Mouse (Mus musculus): ENCODE measurements at regions not wholly inside any gene's neighbourhood (a gene's known extent, or its start where the extent isn't known, plus 50 kb on each side); places are given as distances from the start of the nearest gene placed in this dataset.

DNA sequence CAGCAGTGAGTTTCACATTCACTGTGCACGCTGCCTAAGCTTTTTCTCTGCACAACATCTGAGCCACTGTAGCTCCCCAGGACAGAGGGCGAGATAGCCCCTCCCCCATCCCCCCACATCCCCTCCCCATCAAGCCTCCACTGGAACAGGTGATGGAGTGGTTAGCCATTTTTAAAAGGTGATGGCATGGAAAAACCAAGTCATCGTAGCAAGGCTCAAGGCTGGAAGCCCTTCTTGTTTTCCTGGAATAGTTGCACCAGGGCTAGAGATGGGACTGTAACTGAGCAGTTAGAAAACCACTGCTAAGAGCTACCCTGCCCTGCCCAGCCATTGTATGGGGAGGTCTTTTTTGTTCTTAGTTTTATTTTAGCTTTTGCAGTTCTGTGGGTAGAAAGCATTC, 209.1 kb upstream of the Rreb1 start:
- DNase-seq (ENCODE audit: low spot score) (no peak), ATAC-seq (ENCODE audit: low FRiP score, low TSS enrichment) (no peak)
- H3K27me3 ChIP-seq (ENCODE audit: control insufficient read depth, insufficient read depth, low read length): no peaks in the 10 kb centered on the region
- TF ChIP-seq EP300 (optimal IDR thresholded peaks at IDR 0.05) (no peak), CTCF (IDR thresholded peaks at IDR 0.05; ENCODE audit: low read depth) (no peak)
- no peak overlapping the region for H3K27ac ChIP-seq (replicated peaks)
- H3K4me1 ChIP-seq (replicated peaks; ENCODE audit: control insufficient read depth, insufficient read depth): no peaks in the 10 kb centered on the region
- no peaks in the 10 kb centered on the region for H3K9me3 ChIP-seq (ENCODE audit: control insufficient read depth, low read length)
- H3K4me3 ChIP-seq (ENCODE audit: low read depth, low read length): no peak overlapping the region
- H3K9ac ChIP-seq (ENCODE audit: low read length): no peak overlapping the region
- 69% methylated on average over 3 of the region's 3 CpGs for WGBS
- no peaks in the 10 kb centered on the region for H3K36me3 ChIP-seq (ENCODE audit: control insufficient read depth, insufficient read depth, low read length)
- H3K4me2 ChIP-seq (replicated peaks; ENCODE audit: low read depth): no peak overlapping the region

DNA sequence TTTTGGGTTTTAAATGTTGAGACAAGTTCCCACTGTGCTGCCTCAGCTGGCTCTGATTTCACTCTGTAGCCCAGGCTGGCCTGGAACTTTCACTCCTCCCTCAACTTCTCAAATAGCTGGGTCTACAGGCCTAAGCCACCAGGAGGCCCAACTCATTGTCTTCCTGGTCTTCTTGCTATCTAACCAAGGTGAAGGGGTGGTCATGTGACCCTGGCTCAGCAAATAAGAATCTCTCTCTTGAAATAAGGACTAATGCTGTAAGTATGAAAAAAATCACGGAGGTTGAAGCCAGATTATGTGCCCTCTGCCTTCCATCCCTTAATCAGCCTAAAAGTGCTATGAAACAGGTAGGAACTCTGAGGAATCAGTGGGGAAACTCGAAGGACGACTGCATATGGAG, 208.7 kb upstream of the Rreb1 start:
- H3K27me3 ChIP-seq (ENCODE audit: control insufficient read depth, insufficient read depth, low read length): no peaks in the 10 kb centered on the region
- no peak for TF ChIP-seq EP300 (optimal IDR thresholded peaks at IDR 0.05)
- no peak for TF ChIP-seq CTCF (IDR thresholded peaks at IDR 0.05; ENCODE audit: low read depth)
- DNase-seq (ENCODE audit: low spot score) (no peak), ATAC-seq (ENCODE audit: low FRiP score, low TSS enrichment) (no peak)
- no peaks in the 10 kb centered on the region for H3K9me3 ChIP-seq (ENCODE audit: control insufficient read depth, low read length)
- 91% methylated on average over 3 of the region's 3 CpGs for WGBS
- no peak overlapping the region for H3K4me3 ChIP-seq (ENCODE audit: low read depth, low read length)
- H3K27ac ChIP-seq (replicated peaks): no peak overlapping the region
- no peaks in the 10 kb centered on the region for H3K36me3 ChIP-seq (ENCODE audit: control insufficient read depth, insufficient read depth, low read length)
- no peaks in the 10 kb centered on the region for H3K4me1 ChIP-seq (replicated peaks; ENCODE audit: control insufficient read depth, insufficient read depth)
- no peak overlapping the region for H3K9ac ChIP-seq (ENCODE audit: low read length)
- no peak overlapping the region for H3K4me2 ChIP-seq (replicated peaks; ENCODE audit: low read depth)

DNA sequence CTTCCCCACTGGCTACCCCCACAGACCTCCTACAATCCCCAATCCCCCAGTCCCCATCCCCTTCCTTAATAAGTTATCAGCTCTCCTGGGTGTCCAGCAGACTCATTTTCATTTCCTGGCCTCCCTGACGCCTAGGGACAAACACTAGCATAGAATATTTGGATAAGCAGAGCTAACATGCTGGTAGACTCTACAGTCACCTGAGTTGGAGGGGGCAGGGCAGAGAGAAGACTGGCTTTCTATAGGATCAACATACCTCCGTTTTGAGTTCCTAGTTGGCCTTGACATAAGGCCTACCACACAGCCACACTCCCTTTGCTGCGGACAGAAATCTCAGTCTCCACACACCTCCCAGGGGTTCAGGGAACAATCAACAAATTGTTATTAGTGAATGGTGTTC, 205.2 kb upstream of the Rreb1 start:
- H3K9ac ChIP-seq (ENCODE audit: low read length): no peak overlapping the region
- no peak overlapping the region for H3K4me3 ChIP-seq (ENCODE audit: low read depth, low read length)
- H3K27ac ChIP-seq (replicated peaks): no peak overlapping the region
- peak; percentile 87 for ATAC-seq (ENCODE audit: low FRiP score, low TSS enrichment)
- peak; percentile 77 for DNase-seq (ENCODE audit: low spot score)
- H3K9me3 ChIP-seq (ENCODE audit: control insufficient read depth, low read length): no peaks in the 10 kb centered on the region
- WGBS: 29% methylated on average over 3 of the region's 3 CpGs
- TF ChIP-seq CTCF (IDR thresholded peaks at IDR 0.05; ENCODE audit: low read depth) (no peak), EP300 (optimal IDR thresholded peaks at IDR 0.05) (no peak)
- no peaks in the 10 kb centered on the region for H3K4me1 ChIP-seq (replicated peaks; ENCODE audit: control insufficient read depth, insufficient read depth)
- H3K27me3 ChIP-seq (ENCODE audit: control insufficient read depth, insufficient read depth, low read length): no peaks in the 10 kb centered on the region
- no peaks in the 10 kb centered on the region for H3K36me3 ChIP-seq (ENCODE audit: control insufficient read depth, insufficient read depth, low read length)
- H3K4me2 ChIP-seq (replicated peaks; ENCODE audit: low read depth): no peak overlapping the region

DNA sequence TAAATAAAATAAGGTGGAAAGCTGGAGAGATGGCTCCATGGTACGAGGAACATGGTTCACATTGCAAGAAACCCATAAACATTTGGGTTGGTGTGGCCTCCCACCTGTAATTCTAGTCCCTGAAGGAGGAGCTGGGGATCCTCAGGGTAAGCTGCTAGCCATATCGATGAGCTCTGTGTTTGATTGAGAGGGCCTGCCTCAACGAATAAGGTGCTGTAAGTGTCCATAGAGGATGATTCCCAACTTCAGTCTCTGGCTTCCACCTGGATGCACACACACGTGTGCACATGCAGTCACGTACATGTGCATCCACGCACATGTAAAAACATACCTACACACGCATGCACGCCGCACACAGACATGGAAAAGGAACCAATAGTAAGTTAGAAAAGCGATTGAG, 199.0 kb upstream of the Rreb1 start:
- Histone ChIP-seq H3K9ac (ENCODE audit: low read length) (no peak overlapping the region), H3K27me3 (ENCODE audit: control insufficient read depth, insufficient read depth, low read length) (no peaks in the 10 kb centered on the region), H3K9me3 (ENCODE audit: control insufficient read depth, low read length) (no peaks in the 10 kb centered on the region), H3K4me3 (ENCODE audit: low read depth, low read length) (no peak overlapping the region), H3K36me3 (ENCODE audit: control insufficient read depth, insufficient read depth, low read length) (no peaks in the 10 kb centered on the region), H3K4me1 (replicated peaks; ENCODE audit: control insufficient read depth, insufficient read depth) (no peaks in the 10 kb centered on the region), H3K4me2 (replicated peaks; ENCODE audit: low read depth) (no peak overlapping the region), H3K27ac (replicated peaks) (no peak overlapping the region)
- no peak for ATAC-seq (ENCODE audit: low FRiP score, low TSS enrichment)
- no peak for DNase-seq (ENCODE audit: low spot score)
- WGBS: 88% methylated on average over 10 of the region's 10 CpGs
- TF ChIP-seq EP300 (optimal IDR thresholded peaks at IDR 0.05) (no peak), CTCF (IDR thresholded peaks at IDR 0.05; ENCODE audit: low read depth) (no peak)

DNA sequence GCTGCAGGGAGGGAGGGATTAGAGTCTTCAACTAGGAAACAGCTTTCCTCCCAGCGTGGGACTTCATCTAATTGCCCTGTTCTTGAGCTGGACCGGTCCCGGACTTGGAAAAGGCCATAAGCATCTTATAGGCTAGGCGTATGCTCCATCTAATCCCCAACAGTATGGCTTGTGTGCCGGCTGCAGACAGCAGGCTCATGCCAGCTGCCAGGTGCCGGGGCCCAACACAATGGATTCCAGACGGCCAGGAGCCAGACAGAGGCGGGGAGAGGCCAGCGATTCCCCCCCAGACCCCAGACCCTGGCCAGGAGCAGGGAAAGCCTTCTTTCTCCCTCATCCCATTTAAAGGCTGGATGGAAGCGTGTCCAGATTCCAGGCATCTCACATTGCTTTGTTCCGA, 198.4 kb upstream of the Rreb1 start:
- 61% methylated on average over 11 of the region's 11 CpGs for WGBS
- Histone ChIP-seq H3K4me1 (replicated peaks; ENCODE audit: control insufficient read depth, insufficient read depth) (no peaks in the 10 kb centered on the region), H3K4me2 (replicated peaks; ENCODE audit: low read depth) (no peak overlapping the region), H3K27ac (replicated peaks) (no peak overlapping the region), H3K36me3 (ENCODE audit: control insufficient read depth, insufficient read depth, low read length) (no peaks in the 10 kb centered on the region), H3K4me3 (ENCODE audit: low read depth, low read length) (no peak overlapping the region), H3K9me3 (ENCODE audit: control insufficient read depth, low read length) (no peaks in the 10 kb centered on the region), H3K9ac (ENCODE audit: low read length) (no peak overlapping the region), H3K27me3 (ENCODE audit: control insufficient read depth, insufficient read depth, low read length) (no peaks in the 10 kb centered on the region)
- DNase-seq (ENCODE audit: low spot score) (no peak), ATAC-seq (ENCODE audit: low FRiP score, low TSS enrichment) (no peak)
- TF ChIP-seq CTCF (IDR thresholded peaks at IDR 0.05; ENCODE audit: low read depth) (no peak), EP300 (optimal IDR thresholded peaks at IDR 0.05) (no peak)

DNA sequence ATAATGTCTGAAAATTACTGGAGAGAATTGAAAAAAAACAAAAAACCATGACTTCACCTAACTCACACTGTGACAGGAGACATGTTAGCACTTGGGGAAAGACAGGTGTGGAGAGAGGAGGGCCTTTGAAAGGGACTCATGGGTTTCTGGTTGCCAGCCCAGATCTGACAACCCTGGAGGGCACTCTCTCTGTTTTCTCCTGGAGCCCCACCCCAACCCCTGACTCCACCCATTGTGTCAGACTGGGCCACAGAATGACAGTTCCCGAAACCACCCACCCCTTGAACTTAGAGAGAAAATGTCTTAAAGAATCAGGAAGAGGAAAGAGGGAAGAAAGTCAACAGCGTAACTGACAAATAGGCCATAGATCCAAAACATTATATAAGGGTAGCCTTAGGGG, 197.4 kb upstream of the Rreb1 start:
- Histone ChIP-seq H3K36me3 (ENCODE audit: control insufficient read depth, insufficient read depth, low read length) (no peaks in the 10 kb centered on the region), H3K9me3 (ENCODE audit: control insufficient read depth, low read length) (no peaks in the 10 kb centered on the region), H3K27me3 (ENCODE audit: control insufficient read depth, insufficient read depth, low read length) (no peaks in the 10 kb centered on the region), H3K27ac (replicated peaks) (no peak overlapping the region), H3K4me3 (ENCODE audit: low read depth, low read length) (no peak overlapping the region), H3K4me2 (replicated peaks; ENCODE audit: low read depth) (no peak overlapping the region), H3K4me1 (replicated peaks; ENCODE audit: control insufficient read depth, insufficient read depth) (no peaks in the 10 kb centered on the region), H3K9ac (ENCODE audit: low read length) (no peak overlapping the region)
- no peak for ATAC-seq (ENCODE audit: low FRiP score, low TSS enrichment)
- no peak for DNase-seq (ENCODE audit: low spot score)
- TF ChIP-seq EP300 (optimal IDR thresholded peaks at IDR 0.05) (no peak), CTCF (IDR thresholded peaks at IDR 0.05; ENCODE audit: low read depth) (no peak)
- WGBS: 67% methylated on average over 2 of the region's 2 CpGs

Data from stomach, postnatal 0 days (tissue).